Mouse (Mus musculus): ENCODE data around the gene Marco.

The Marco gene

GRCm38 (mm10) chr1:120504924-120505323 is at the start of gene Marco:
Gene Marco (minus strand): TSS chr1:120505024.
- DNase-seq (ENCODE audit: low read depth, low spot score): no peak

GRCm38 (mm10) chr1:120539506-120540029 is 34.7 kb upstream of the Marco start:
- peak; percentile 67 for DNase-seq (ENCODE audit: low read depth, low spot score)

GRCm38 (mm10) chr1:120536998-120537397 is 32.2 kb upstream of the Marco start:
- DNase-seq (ENCODE audit: low read depth, low spot score): no peak

- DNase-seq (ENCODE audit: low read depth, low spot score): no peak
Measured at GRCm38 (mm10) chr1:120535919-120536318, 31.1 kb upstream of the Marco start.

GRCm38 (mm10) chr1:120532321-120532916 is 27.6 kb upstream of the Marco start:
- no peak for DNase-seq (ENCODE audit: low read depth, low spot score)

- DNase-seq (ENCODE audit: low read depth, low spot score): no peak
Measured at GRCm38 (mm10) chr1:120531770-120532169, 26.9 kb upstream of the Marco start.

GRCm38 (mm10) chr1:120529881-120530280 is 25.1 kb upstream of the Marco start:
- peak; percentile 93 for DNase-seq (ENCODE audit: low read depth, low spot score)

GRCm38 (mm10) chr1:120517618-120518017 is 12.8 kb upstream of the Marco start:
- DNase-seq (ENCODE audit: low read depth, low spot score): no peak

- no peak for DNase-seq (ENCODE audit: low read depth, low spot score)
Measured at GRCm38 (mm10) chr1:120510311-120510710, 5.5 kb upstream of the Marco start.

- no peak for DNase-seq (ENCODE audit: low read depth, low spot score)
Measured at GRCm38 (mm10) chr1:120508976-120509375, 4.2 kb upstream of the Marco start.

GRCm38 (mm10) chr1:120504046-120504710 is 646 bp downstream of the Marco start:
- DNase-seq (ENCODE audit: low read depth, low spot score): no peak

- DNase-seq (ENCODE audit: low read depth, low spot score): no peak
Measured at GRCm38 (mm10) chr1:120501496-120501895, 3.3 kb downstream of the Marco start.

- DNase-seq (ENCODE audit: low read depth, low spot score): no peak
Measured at GRCm38 (mm10) chr1:120498036-120498435, 6.8 kb downstream of the Marco start.

GRCm38 (mm10) chr1:120480937-120481336 is 23.9 kb downstream of the Marco start:
- DNase-seq (ENCODE audit: low read depth, low spot score): peak; percentile 63

- DNase-seq (ENCODE audit: low read depth, low spot score): no peak
Measured at GRCm38 (mm10) chr1:120474825-120475224, 30.0 kb downstream of the Marco start.

GRCm38 (mm10) chr1:120468891-120469290 is 35.9 kb downstream of the Marco start:
- peak; percentile 79 for DNase-seq (ENCODE audit: low read depth, low spot score)

- no peak for DNase-seq (ENCODE audit: low read depth, low spot score)
Measured at GRCm38 (mm10) chr1:120467323-120467722, 37.5 kb downstream of the Marco start.

GRCm38 (mm10) chr1:120466751-120467150 is 38.1 kb downstream of the Marco start:
- peak; percentile 59 for DNase-seq (ENCODE audit: low read depth, low spot score)

- no peak for DNase-seq (ENCODE audit: low read depth, low spot score)
Measured at GRCm38 (mm10) chr1:120459032-120459431, 45.8 kb downstream of the Marco start.

GRCm38 (mm10) chr1:120458524-120458923 is 46.3 kb downstream of the Marco start:
- DNase-seq (ENCODE audit: low read depth, low spot score): no peak

- DNase-seq (ENCODE audit: low read depth, low spot score): no peak
Measured at GRCm38 (mm10) chr1:120451486-120452270, 53.1 kb downstream of the Marco start.

- DNase-seq (ENCODE audit: low read depth, low spot score): no peak
Measured at GRCm38 (mm10) chr1:120449662-120450061, 55.2 kb downstream of the Marco start.

Measured in R1 (cell line).